Mouse (Mus musculus) C2C12 (cell line): ENCODE data around the gene Ndst2.

Experiments
- CTCF ChIP-seq: IDR thresholded peaks from one replicate; pipeline ENCODE4 v1.5.1; 2011; ENCODE audit not compliant: control insufficient read depth, insufficient read depth, insufficient read length
- FOSL1 ChIP-seq: IDR thresholded peaks from one replicate; pipeline ENCODE4 v1.8.0; 2011; ENCODE audit warnings: mild to moderate bottlenecking, low read length; ENCODE audit not compliant: poor library complexity, insufficient read depth, severe bottlenecking
- MAX ChIP-seq: IDR thresholded peaks from one replicate; pipeline ENCODE4 v1.6.1; 2011; ENCODE audit warnings: mild to moderate bottlenecking, control low read depth
- MYOG ChIP-seq: IDR thresholded peaks from one replicate; pipeline ENCODE4 v1.6.1; 2011; ENCODE audit not compliant: control insufficient read depth, insufficient read length; ENCODE audit errors: extremely low read depth
- USF1 ChIP-seq: IDR thresholded peaks from one replicate; pipeline ENCODE4 v1.6.1; 2011; ENCODE audit warnings: low read depth, mild to moderate bottlenecking, control low read depth, moderate library complexity

DNA sequence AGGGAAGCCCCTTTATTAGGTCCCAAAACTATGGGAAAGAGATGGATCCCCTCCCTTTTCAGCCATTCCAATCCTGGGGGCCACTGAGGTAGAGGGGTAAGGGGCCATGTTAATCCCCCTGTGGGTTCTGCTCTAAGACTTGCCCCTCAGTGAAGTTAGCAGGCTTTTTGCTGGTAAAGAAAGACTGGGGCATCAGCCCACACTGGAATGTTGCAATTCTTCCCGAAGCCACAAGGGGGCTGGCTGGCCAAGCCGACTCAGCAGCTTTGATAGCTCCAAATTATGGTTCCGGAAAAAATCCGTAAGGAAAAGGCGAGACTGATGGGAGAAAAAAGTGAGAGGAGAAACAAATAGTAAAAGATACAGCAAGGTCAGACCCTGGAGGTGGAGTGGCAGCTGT lies 10.3 kb downstream of the Ndst2 start:
- TF ChIP-seq CTCF, result peak; percentile 26
- no peak for TF ChIP-seq MYOG
- no peak for TF ChIP-seq USF1
- TF ChIP-seq MAX, result no peak
- no peak for TF ChIP-seq FOSL1
